Mouse (Mus musculus) embryonic fibroblast, embryonic 13.5 days (primary cell): ENCODE data around the gene Gm10273.

Experiments used
- CTCF ChIP-seq: IDR thresholded peaks from 2 replicates; pipeline ENCODE4 v1.5.1; 2011; ENCODE audit warnings: mild to moderate bottlenecking, control low read depth, low read length, moderate library complexity, borderline replicate concordance; ENCODE audit not compliant: insufficient read depth
- POLR2A ChIP-seq: IDR thresholded peaks from 2 replicates; pipeline ENCODE4 v1.6.1; 2011; ENCODE audit warnings: low read depth, mild to moderate bottlenecking, control low read depth, low read length, moderate library complexity

DNA sequence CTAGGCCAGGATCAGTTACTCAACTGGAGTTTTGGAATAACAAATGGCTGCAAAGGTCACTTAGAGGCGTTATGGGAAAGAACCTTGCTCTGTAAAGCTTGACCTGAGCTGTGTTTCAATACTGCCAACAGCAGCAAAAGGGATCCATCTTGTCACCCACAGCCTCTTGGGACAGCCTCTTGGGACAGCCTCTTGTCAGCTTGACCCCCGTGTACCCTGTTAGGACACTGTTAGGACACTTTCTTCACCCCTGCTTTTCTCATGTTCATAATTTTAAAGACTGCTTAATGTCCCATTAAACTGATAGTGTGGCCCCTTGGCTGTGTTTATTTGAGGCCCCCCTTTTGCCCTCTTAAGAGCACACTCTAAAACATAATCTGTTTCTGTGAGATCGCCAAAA lies 29.0 kb downstream of the Gm10273 start:
- TF ChIP-seq POLR2A (no peak), CTCF (no peak)
